Mouse (Mus musculus) G1E (cell line): ENCODE measurements around the gene H2al2a. TPM values are rescaled to one million over a fixed set of nuclear protein-coding genes. Genes with fewer than 3 reads are reported as not detected.

ENCODE experiments used
- ATAC-seq: 2 replicates; pipeline ENCODE4 v1.8.0; 2016; ENCODE audit warnings: mild to moderate bottlenecking; ENCODE audit not compliant: insufficient number of reproducible peaks, poor library complexity, low FRiP score, severe bottlenecking; ENCODE audit errors: extremely low read depth
- DNase-seq: peaks from one replicate; pipeline ENCODE4 v3.0.0; 2012; ENCODE audit warnings: low spot score
- H3K27me3 ChIP-seq: 2 replicates; pipeline ENCODE4 v1.6.1; 2012; ENCODE audit warnings: mild to moderate bottlenecking, low read length, inconsistent platforms; ENCODE audit not compliant: insufficient read depth
- H3K36me3 ChIP-seq: replicated peaks from 2 replicates; pipeline ENCODE3; 2012; ENCODE audit warnings: mild to moderate bottlenecking, inconsistent platforms
- H3K4me1 ChIP-seq: 2 replicates; pipeline ENCODE4 v1.6.1; 2012; ENCODE audit warnings: low read depth, low read length, inconsistent platforms, mixed read lengths; ENCODE audit not compliant: insufficient read depth
- H3K4me3 ChIP-seq: 2 replicates; pipeline ENCODE4 v1.5.1; 2012; ENCODE audit warnings: low read depth, mild to moderate bottlenecking, inconsistent platforms, low read length, moderate library complexity, mixed read lengths
- H3K9me3 ChIP-seq: replicated peaks from 2 replicates; pipeline ENCODE4 v1.6.1; 2012; ENCODE audit warnings: inconsistent platforms
- CTCF ChIP-seq: IDR thresholded peaks from 2 replicates; pipeline ENCODE4 v1.5.1; 2012; ENCODE audit warnings: low read depth, low read length, inconsistent platforms, mixed read lengths
- GATA1 ChIP-seq: IDR thresholded peaks from 2 replicates; pipeline ENCODE4 v1.6.1; 2012; ENCODE audit warnings: borderline replicate concordance, low read length, inconsistent platforms, mixed read lengths
- GATA2 ChIP-seq: IDR thresholded peaks from 2 replicates; pipeline ENCODE4 v1.6.1; 2012; ENCODE audit warnings: low read depth, low read length, inconsistent platforms, borderline replicate concordance
- POLR2AphosphoS5 ChIP-seq: IDR thresholded peaks from 2 replicates; pipeline ENCODE4 v1.6.1; 2012; ENCODE audit warnings: low read depth, low read length, inconsistent platforms; ENCODE audit not compliant: insufficient replicate concordance
- TAL1 ChIP-seq: conservative IDR thresholded peaks from 2 replicates; pipeline ENCODE4 v1.6.1; 2012; ENCODE audit warnings: low read depth, low read length, inconsistent platforms, mixed read lengths
- polyA plus RNA-seq: library from polyadenylated mRNA; stranded (reverse); fragments of >175 nt; gene quantifications from 2 replicates; pipeline ENCODE4 v1.2.3, GENCODE M21; 2012
- total RNA-seq, 2 experiments: library from RNA; stranded (forward) in 1 of 2; stranded (reverse) in 1 of 2; fragments of 200-1000 nt in 1 of 2; fragments of >200 nt in 1 of 2; fragmentation: Nextera tagmentation in 1 of 2; gene quantifications; 2 replicates each; pipeline ENCODE4 v1.2.3; 2014 to 2017

H2al2a gene
- total and polyA plus RNA-seq, 3 experiments = not detected

GRCm38 (mm10) chr2:18033166-18034108 lies 36.7 kb upstream of the H2al2a start:
- DNase-seq (no peak), ATAC-seq (no peak)
- TF ChIP-seq TAL1 = no peak
- TF ChIP-seq GATA1 = no peak
- TF ChIP-seq POLR2AphosphoS5 = no peak
- Histone ChIP-seq H3K27me3 (peaks cover 84% of the 10 kb centered on the region), H3K4me3 (no peak overlapping the region), H3K36me3 (no peaks in the 10 kb centered on the region), H3K9me3 (no peaks in the 10 kb centered on the region), H3K4me1 (peaks cover 19% of the 10 kb centered on the region)

- DNase-seq (no peak), ATAC-seq (no peak)
- Histone ChIP-seq H3K9me3 (no peaks in the 10 kb centered on the region), H3K4me1 (peaks cover 28% of the 10 kb centered on the region), H3K27me3 (peaks cover 81% of the 10 kb centered on the region), H3K36me3 (no peaks in the 10 kb centered on the region), H3K4me3 (no peak overlapping the region)
- TF ChIP-seq CTCF (no peak), TAL1 (no peak), POLR2AphosphoS5 (no peak), GATA1 (no peak)
These were observed 35.8 kb upstream of the H2al2a start for GRCm38 (mm10) chr2:18032538-18032895.

- H3K36me3 ChIP-seq = no peaks in the 10 kb centered on the region
- peaks cover 32% of the 10 kb centered on the region for H3K4me1 ChIP-seq
- H3K27me3 ChIP-seq = peaks cover 79% of the 10 kb centered on the region
- no peak for DNase-seq
- no peak for ATAC-seq
- H3K4me3 ChIP-seq = peak overlapping the region; percentile 31; the same call in 1 of the 2 replicates
- TF ChIP-seq GATA1 = no peak
- no peak for TF ChIP-seq GATA2
- TF ChIP-seq CTCF = no peak
- no peak for TF ChIP-seq TAL1
- TF ChIP-seq POLR2AphosphoS5 = no peak
- no peaks in the 10 kb centered on the region for H3K9me3 ChIP-seq
These were observed 35.2 kb upstream of the H2al2a start for GRCm38 (mm10) chr2:18031831-18032537.

- Histone ChIP-seq H3K36me3 (no peaks in the 10 kb centered on the region), H3K27me3 (peaks cover 81% of the 10 kb centered on the region), H3K4me3 (peak overlapping the region; percentile 31; the same call in 1 of the 2 replicates), H3K9me3 (no peaks in the 10 kb centered on the region), H3K4me1 (peaks cover 39% of the 10 kb centered on the region)
- no peak for TF ChIP-seq TAL1
- no peak for TF ChIP-seq GATA2
- TF ChIP-seq GATA1 = no peak
- TF ChIP-seq POLR2AphosphoS5 = no peak
- TF ChIP-seq CTCF = no peak
- DNase-seq (no peak), ATAC-seq (no peak)
These were observed 34.6 kb upstream of the H2al2a start for GRCm38 (mm10) chr2:18031271-18031821.

GRCm38 (mm10) chr2:18030581-18030980 lies 33.8 kb upstream of the H2al2a start:
- peaks cover 84% of the 10 kb centered on the region for H3K27me3 ChIP-seq
- H3K36me3 ChIP-seq = no peaks in the 10 kb centered on the region
- H3K4me1 ChIP-seq = peaks cover 46% of the 10 kb centered on the region

GRCm38 (mm10) chr2:18029656-18030055 lies 32.9 kb upstream of the H2al2a start:
- TF ChIP-seq CTCF (no peak), GATA1 (no peak)
- Histone ChIP-seq H3K36me3 (no peaks in the 10 kb centered on the region), H3K4me1 (peaks cover 46% of the 10 kb centered on the region), H3K27me3 (peaks cover 84% of the 10 kb centered on the region), H3K9me3 (no peaks in the 10 kb centered on the region), H3K4me3 (no peak overlapping the region)
- DNase-seq (no peak), ATAC-seq (no peak)

More at GRCm38 (mm10) chr2:18030581-18030980, 33.8 kb upstream of the H2al2a start:
- Histone ChIP-seq H3K4me3 (no peak overlapping the region), H3K9me3 (no peaks in the 10 kb centered on the region)
- DNase-seq (no peak), ATAC-seq (no peak)
- TF ChIP-seq POLR2AphosphoS5 (no peak), GATA1 (no peak), CTCF (no peak), TAL1 (no peak), GATA2 (no peak)
